Mouse (Mus musculus) hindbrain, embryonic 16.5 days (tissue): ENCODE results near the gene Vapa. TPM values are rescaled to one million over a fixed set of nuclear protein-coding genes. Genes with fewer than 3 reads are reported as not detected.

ENCODE experiments used
- ATAC-seq: fragments of 200-750 bp; cut with Nextera tagmentation; 2 replicates; pipeline ENCODE4 v1.8.0; 2017; ENCODE audit warnings: moderate TSS enrichment, moderate library complexity
- H3K27ac ChIP-seq: fragments of 300-500 bp; sonication (generic); 2 replicates; pipeline ENCODE4 v1.5.1; 2014; ENCODE audit warnings: low read depth, mild to moderate bottlenecking, control low read depth, low read length, moderate library complexity
- H3K27me3 ChIP-seq: fragments of 300-500 bp; sonication (generic); replicated peaks from 2 replicates; pipeline ENCODE4 v1.6.1; 2014; ENCODE audit warnings: low read length; ENCODE audit not compliant: control insufficient read depth, insufficient read depth
- H3K36me3 ChIP-seq: fragments of 300-500 bp; sonication (generic); 2 replicates; pipeline ENCODE4 v1.6.1; 2014; ENCODE audit warnings: mild to moderate bottlenecking, low read length, moderate library complexity, mixed read lengths; ENCODE audit not compliant: control insufficient read depth, insufficient read depth
- H3K4me1 ChIP-seq: fragments of 300-500 bp; sonication (generic); 2 replicates; pipeline ENCODE4 v1.6.1; 2014; ENCODE audit warnings: low read depth, low read length; ENCODE audit not compliant: control insufficient read depth, insufficient read depth
- H3K4me2 ChIP-seq: fragments of 300-500 bp; sonication (generic); 2 replicates; pipeline ENCODE4 v1.6.1; 2014; ENCODE audit warnings: mild to moderate bottlenecking, low read length, control low read depth, moderate library complexity
- H3K4me3 ChIP-seq: fragments of 300-500 bp; sonication (generic); 2 replicates; pipeline ENCODE4 v1.5.1; 2014; ENCODE audit warnings: mild to moderate bottlenecking, low read length, control low read depth, moderate library complexity
- H3K9ac ChIP-seq: fragments of 300-500 bp; sonication (generic); 2 replicates; pipeline ENCODE4 v1.6.1; 2014; ENCODE audit warnings: low read depth, mild to moderate bottlenecking, control low read depth, low read length, moderate library complexity
- H3K9me3 ChIP-seq: fragments of 300-500 bp; sonication (generic); 2 replicates; pipeline ENCODE4 v1.6.1; 2014; ENCODE audit warnings: mild to moderate bottlenecking, low read length, moderate library complexity; ENCODE audit not compliant: control insufficient read depth
- WGBS: fragments of 180-500 bp; shearing (Covaris S2); extraction: QIAGEN DNeasy Blood & Tissue Kit; methylation state at CpG from one replicate; pipeline ENCODE4 v1.1.7; 2014; 5-methylcytosine and 5-hydroxymethylcytosine counted together
- polyA plus RNA-seq: library from polyadenylated mRNA; unstranded; fragments of >200 nt; fragmentation: Nextera tagmentation; extraction: Ambion mirVana; gene quantifications from 2 replicates; pipeline ENCODE4 v1.2.1, GENCODE M21; 2015

Gene Vapa
- polyA plus RNA-seq, 1 experiment from 2014 or later = 257 TPM

GRCm38 (mm10) chr17:65612391-65613141, 789 bp downstream of the Vapa start:
- Histone ChIP-seq H3K4me3 (peak overlapping the region; percentile 90), H3K36me3 (no peaks in the 10 kb centered on the region), H3K4me1 (peaks cover 31% of the 10 kb centered on the region), H3K9ac (peak overlapping the region; percentile 100), H3K27me3 (no peaks in the 10 kb centered on the region), H3K27ac (peak overlapping the region; percentile 99), H3K9me3 (no peaks in the 10 kb centered on the region), H3K4me2 (peak overlapping the region; percentile 78)
- ATAC-seq = peak; percentile 35
- under 1% methylated on average over 54 of the region's 91 CpGs for WGBS

- Histone ChIP-seq H3K9me3 (no peaks in the 10 kb centered on the region), H3K27ac (no peak overlapping the region), H3K36me3 (no peaks in the 10 kb centered on the region), H3K4me2 (peak overlapping the region; percentile 73), H3K4me1 (peaks cover 31% of the 10 kb centered on the region), H3K4me3 (peak overlapping the region; percentile 90), H3K9ac (no peak overlapping the region; the same call in 1 of the 2 replicates), H3K27me3 (no peaks in the 10 kb centered on the region)
- ATAC-seq = no peak
- WGBS = 8% methylated on average over 4 of the region's 4 CpGs
Measured at GRCm38 (mm10) chr17:65611721-65612120, 1.6 kb downstream of the Vapa start.

- H3K4me2 ChIP-seq = no peak overlapping the region
- no peaks in the 10 kb centered on the region for H3K36me3 ChIP-seq
- no peak overlapping the region for H3K9ac ChIP-seq
- peaks cover 31% of the 10 kb centered on the region for H3K4me1 ChIP-seq
- no peaks in the 10 kb centered on the region for H3K9me3 ChIP-seq
- no peak for ATAC-seq
- H3K4me3 ChIP-seq = no peak overlapping the region
- no peaks in the 10 kb centered on the region for H3K27me3 ChIP-seq
- H3K27ac ChIP-seq = no peak overlapping the region
- 78% methylated on average over 5 of the region's 5 CpGs for WGBS
Measured at GRCm38 (mm10) chr17:65608743-65609142, 4.6 kb downstream of the Vapa start.

GRCm38 (mm10) chr17:65608312-65608687, 5.1 kb downstream of the Vapa start:
- H3K4me1 ChIP-seq = peaks cover 31% of the 10 kb centered on the region
- no peaks in the 10 kb centered on the region for H3K9me3 ChIP-seq
- H3K4me3 ChIP-seq = no peak overlapping the region
- H3K27me3 ChIP-seq = no peaks in the 10 kb centered on the region
- no peak overlapping the region for H3K4me2 ChIP-seq
- H3K27ac ChIP-seq = no peak overlapping the region
- ATAC-seq = no peak
- no peaks in the 10 kb centered on the region for H3K36me3 ChIP-seq
- no peak overlapping the region for H3K9ac ChIP-seq
- 84% methylated on average over 2 of the region's 2 CpGs for WGBS

GRCm38 (mm10) chr17:65607574-65608311, 5.6 kb downstream of the Vapa start:
- H3K27me3 ChIP-seq = no peaks in the 10 kb centered on the region
- no peak overlapping the region for H3K9ac ChIP-seq
- H3K27ac ChIP-seq = no peak overlapping the region
- H3K4me2 ChIP-seq = no peak overlapping the region
- H3K36me3 ChIP-seq = no peaks in the 10 kb centered on the region
- peaks cover 31% of the 10 kb centered on the region for H3K4me1 ChIP-seq
- H3K9me3 ChIP-seq = no peaks in the 10 kb centered on the region
- ATAC-seq = no peak
- H3K4me3 ChIP-seq = no peak overlapping the region
- WGBS = 49% methylated on average over 7 of the region's 7 CpGs

GRCm38 (mm10) chr17:65606014-65606413, 7.3 kb downstream of the Vapa start:
- no peak for ATAC-seq
- H3K9ac ChIP-seq = no peak overlapping the region
- H3K36me3 ChIP-seq = no peaks in the 10 kb centered on the region
- no peak overlapping the region for H3K27ac ChIP-seq
- no peaks in the 10 kb centered on the region for H3K9me3 ChIP-seq
- H3K4me3 ChIP-seq = no peak overlapping the region
- WGBS = 84% methylated on average over 4 of the region's 4 CpGs
- H3K4me2 ChIP-seq = no peak overlapping the region
- no peaks in the 10 kb centered on the region for H3K27me3 ChIP-seq
- H3K4me1 ChIP-seq = peaks cover 25% of the 10 kb centered on the region

- H3K27ac ChIP-seq = no peak overlapping the region
- H3K9ac ChIP-seq = no peak overlapping the region
- no peaks in the 10 kb centered on the region for H3K36me3 ChIP-seq
- ATAC-seq = no peak
- H3K9me3 ChIP-seq = no peaks in the 10 kb centered on the region
- H3K4me2 ChIP-seq = no peak overlapping the region
- H3K27me3 ChIP-seq = no peaks in the 10 kb centered on the region
- no peak overlapping the region for H3K4me3 ChIP-seq
- peaks cover 21% of the 10 kb centered on the region for H3K4me1 ChIP-seq
Measured at GRCm38 (mm10) chr17:65604892-65605291, 8.5 kb downstream of the Vapa start.

- Histone ChIP-seq H3K27ac (no peak overlapping the region), H3K4me1 (peaks cover 15% of the 10 kb centered on the region)
- no peak for ATAC-seq
Measured at GRCm38 (mm10) chr17:65604315-65604714, 9.0 kb downstream of the Vapa start.

GRCm38 (mm10) chr17:65597857-65598486, 15.4 kb downstream of the Vapa start:
- Histone ChIP-seq H3K4me1 (peaks cover 6% of the 10 kb centered on the region), H3K4me3 (no peak overlapping the region), H3K27me3 (no peaks in the 10 kb centered on the region), H3K27ac (no peak overlapping the region), H3K9ac (no peak overlapping the region), H3K36me3 (no peaks in the 10 kb centered on the region), H3K4me2 (no peak overlapping the region), H3K9me3 (no peaks in the 10 kb centered on the region)
- WGBS = 86% methylated on average over 3 of the region's 3 CpGs
- ATAC-seq = no peak; the same call in 1 of the 2 replicates

More at GRCm38 (mm10) chr17:65604315-65604714, 9.0 kb downstream of the Vapa start:
- Histone ChIP-seq H3K9ac (no peak overlapping the region), H3K4me3 (no peak overlapping the region), H3K27me3 (no peaks in the 10 kb centered on the region), H3K4me2 (no peak overlapping the region), H3K36me3 (no peaks in the 10 kb centered on the region), H3K9me3 (no peaks in the 10 kb centered on the region)
